Mouse (Mus musculus) limb, embryonic 12.5 days (tissue): ENCODE measurements around the gene Igsf9b. TPM values are rescaled to one million over a fixed set of nuclear protein-coding genes. Genes with fewer than 3 reads are reported as not detected.

Experiments
- polyA plus RNA-seq: library from polyadenylated mRNA; unstranded; fragments of >200 nt; fragmentation: Nextera tagmentation; extraction: Ambion mirVana; gene quantifications from 2 replicates; pipeline ENCODE4 v1.2.1, GENCODE M21; 2016

Gene Igsf9b
- polyA plus RNA-seq, 1 experiment from 2014 or later, result 2.7 TPM

Other genes with a start within 250 kb of the Igsf9b start
- 127 and 131 TPM in 2 replicates for gene Jam3, start 143.8 kb upstream of the Igsf9b start, polyA plus RNA-seq
- gene Spata19, start 97.6 kb downstream of the Igsf9b start, polyA plus RNA-seq, result not detected in 2 replicates